Mouse (Mus musculus) cerebellum, postnatal 14 days (tissue): Measurements from ENCODE around the gene Sh2d3c.
A peak's percentile ranks its signal among the peaks of the same experiment; 100 is the strongest.

ENCODE experiments used
- DNase-seq, 2 experiments: peaks; one replicate each; pipeline ENCODE4 v3.0.0; 2021; ENCODE audit warnings: mixed read lengths in 2 of 2

The Sh2d3c gene

GRCm38 (mm10) chr2:32727435-32727834, 6.6 kb downstream of the Sh2d3c start:
- DNase-seq: peak; percentile 84 to 88

- no peak for DNase-seq
Measured at GRCm38 (mm10) chr2:32728463-32728862, 7.6 kb downstream of the Sh2d3c start.

GRCm38 (mm10) chr2:32729547-32729946, 8.7 kb downstream of the Sh2d3c start:
- no peak for DNase-seq

- DNase-seq: no peak
Measured at GRCm38 (mm10) chr2:32730854-32731253, 10.0 kb downstream of the Sh2d3c start.

GRCm38 (mm10) chr2:32731911-32732310, 11.1 kb downstream of the Sh2d3c start:
- no peak for DNase-seq

- DNase-seq: no peak
Measured at GRCm38 (mm10) chr2:32732695-32733094, 11.8 kb downstream of the Sh2d3c start.

GRCm38 (mm10) chr2:32734480-32734879, 13.6 kb downstream of the Sh2d3c start:
- DNase-seq: no peak

GRCm38 (mm10) chr2:32734933-32735332, 14.1 kb downstream of the Sh2d3c start:
- DNase-seq: no peak

GRCm38 (mm10) chr2:32736306-32736829, 15.5 kb downstream of the Sh2d3c start:
- no peak for DNase-seq

- DNase-seq: no peak
Measured at GRCm38 (mm10) chr2:32737008-32737407, 16.2 kb downstream of the Sh2d3c start.

- DNase-seq: no peak
Measured at GRCm38 (mm10) chr2:32739311-32739710, 18.5 kb downstream of the Sh2d3c start.

- DNase-seq: no peak
Measured at GRCm38 (mm10) chr2:32740916-32741272, 20.0 kb downstream of the Sh2d3c start, which contains the start of gene 6330409D20Rik. Gene 6330409D20Rik, minus strand, starts transcription at chr2:32741016.

- DNase-seq: peak; percentile 81 to 83
Measured at GRCm38 (mm10) chr2:32741273-32742172, 20.7 kb downstream of the Sh2d3c start.

- DNase-seq: peak; percentile 91 to 92
Measured at GRCm38 (mm10) chr2:32742173-32742531, 21.3 kb downstream of the Sh2d3c start.

GRCm38 (mm10) chr2:32744272-32744982, 23.6 kb downstream of the Sh2d3c start:
- no peak for DNase-seq

- no peak for DNase-seq
Measured at GRCm38 (mm10) chr2:32749082-32749481, 28.2 kb downstream of the Sh2d3c start.

- DNase-seq: no peak
Measured at GRCm38 (mm10) chr2:32750199-32750598, 29.3 kb downstream of the Sh2d3c start.

GRCm38 (mm10) chr2:32750887-32751664, 30.2 kb downstream of the Sh2d3c start:
- DNase-seq: peak in 1 of 2 experiments; percentile 52

- no peak for DNase-seq
Measured at GRCm38 (mm10) chr2:32751665-32752033, 30.8 kb downstream of the Sh2d3c start.

- DNase-seq: no peak
Measured at GRCm38 (mm10) chr2:32752181-32752580, 31.3 kb downstream of the Sh2d3c start.

- no peak for DNase-seq
Measured at GRCm38 (mm10) chr2:32756674-32757055, 35.8 kb downstream of the Sh2d3c start.

- DNase-seq: peak; percentile 97
Measured at GRCm38 (mm10) chr2:32757056-32757845, 36.4 kb downstream of the Sh2d3c start, which contains the start of gene Tor2a. Gene Tor2a, plus strand, starts transcription at chr2:32757234.
